Mouse (Mus musculus) C2C12 (cell line): ENCODE measurements around the gene Ppp2r1b.

Experiments used
- CEBPB ChIP-seq: IDR thresholded peaks from one replicate; pipeline ENCODE4 v1.6.1; 2011; ENCODE audit warnings: low read depth, mild to moderate bottlenecking, control low read depth, moderate library complexity
- CTCF ChIP-seq: IDR thresholded peaks from one replicate; pipeline ENCODE4 v1.5.1; 2011; ENCODE audit not compliant: control insufficient read depth, insufficient read depth, insufficient read length
- MYOD1 ChIP-seq: IDR thresholded peaks from one replicate; pipeline ENCODE4 v1.6.1; 2011; ENCODE audit warnings: low read depth; ENCODE audit not compliant: control insufficient read depth, insufficient read length
- MYOG ChIP-seq: IDR thresholded peaks from one replicate; pipeline ENCODE4 v1.6.1; 2011; ENCODE audit not compliant: control insufficient read depth, insufficient read length; ENCODE audit errors: extremely low read depth

- TF ChIP-seq CTCF = no peak
- no peak for TF ChIP-seq MYOD1
- no peak for TF ChIP-seq CEBPB
- no peak for TF ChIP-seq MYOG
Observed at GRCm38 (mm10) chr9:50831514-50831913, 13.6 kb upstream of the Ppp2r1b start.
